In the genomic region with DNA sequence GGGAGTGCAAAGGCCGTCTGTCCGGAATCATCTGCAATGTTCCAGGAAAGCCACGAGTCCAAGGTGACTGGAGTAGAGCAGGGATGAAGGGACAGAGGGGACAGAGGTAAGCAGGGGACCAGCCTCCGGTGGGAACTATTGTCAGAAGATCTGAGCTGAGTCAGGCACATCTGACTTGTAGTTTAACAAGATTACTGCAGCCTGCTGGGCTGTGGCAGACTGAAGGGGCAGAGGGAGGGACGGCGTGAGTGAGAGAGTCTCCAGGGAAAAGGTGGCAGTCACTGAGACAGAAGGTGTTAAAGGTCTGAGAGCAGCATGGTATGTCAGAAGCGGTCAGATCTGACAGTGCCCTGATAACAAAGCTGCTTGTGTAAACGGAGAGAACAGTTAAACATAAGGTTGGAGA, we compare ENCODE assay signal across 8 mouse cellular contexts. TPM values are rescaled to one million over a fixed set of nuclear protein-coding genes. Genes with fewer than 3 reads are reported as not detected.
DNase-seq lines count a peak whose midpoint lies in the region; ATAC-seq lines count a peak whose summit lies in the region.

No protein-coding gene starts in this region.

- H3K36me3 ChIP-seq in lung, embryonic 15.5 days, result no peaks in the 10 kb centered on the region
- H3K36me3 ChIP-seq in limb, embryonic 10.5 days, result peaks cover 15% of the 10 kb centered on the region
- H3K36me3 ChIP-seq in neural tube, embryonic 14.5 days (ENCODE audit: control insufficient read depth, insufficient read depth, low read length), result no peaks in the 10 kb centered on the region

- H3K4me3 ChIP-seq in lung, embryonic 15.5 days, result no peak overlapping the region
- no peak overlapping the region for H3K4me3 ChIP-seq in limb, embryonic 10.5 days
- no peak overlapping the region for H3K4me3 ChIP-seq in neural tube, embryonic 14.5 days (ENCODE audit: low read depth, low read length)

- H3K4me1 ChIP-seq in lung, embryonic 15.5 days, result peaks cover 14% of the 10 kb centered on the region
- H3K4me1 ChIP-seq in limb, embryonic 10.5 days, result peaks cover 74% of the 10 kb centered on the region
- H3K4me1 ChIP-seq in neural tube, embryonic 14.5 days (ENCODE audit: control insufficient read depth, insufficient read depth, low read length), result peaks cover 31% of the 10 kb centered on the region

- H3K9ac ChIP-seq in lung, embryonic 15.5 days, result no peak overlapping the region
- H3K9ac ChIP-seq in neural tube, embryonic 14.5 days (replicated peaks; ENCODE audit: low read depth, low read length), result no peak overlapping the region

- no peak for ATAC-seq in lung, embryonic 15.5 days (ENCODE audit: borderline replicate concordance, extremely low read depth, low FRiP score, low TSS enrichment)
- 0 out of 2 replicates have a peak, but pooled peaks have one; percentile 5 for ATAC-seq in neural tube, embryonic 14.5 days (ENCODE audit: low read depth)
- no peak for ATAC-seq in megakaryocyte, adult 5-6 weeks (ENCODE audit: poor library complexity, severe bottlenecking)
- no peak for ATAC-seq in erythroblast, adult 5-6 weeks (replicated peaks; ENCODE audit: low FRiP score, poor library complexity, severe bottlenecking)

- peak; percentile 34 to 45 for DNase-seq in cerebellum, postnatal 25 days
- DNase-seq in cerebellum, adult 11 months, result no peak
- DNase-seq in lung, adult 18-20 months, result no peak
- DNase-seq in limb, embryonic 10.5 days (ENCODE audit: low spot score), result no peak

- H3K4me2 ChIP-seq in lung, embryonic 15.5 days, result peak overlapping the region; percentile 17; the same call in 1 of the 2 replicates
- H3K4me2 ChIP-seq in neural tube, embryonic 14.5 days (ENCODE audit: low read depth, low read length), result no peak overlapping the region; the same call in 1 of the 2 replicates

- peak overlapping the region; percentile 37; the same call in 1 of the 2 replicates for H3K27ac ChIP-seq in lung, embryonic 15.5 days
- peak overlapping the region; percentile 66 for H3K27ac ChIP-seq in limb, embryonic 10.5 days
- no peak overlapping the region for H3K27ac ChIP-seq in neural tube, embryonic 14.5 days (ENCODE audit: low read depth, low read length)

- H3K9me3 ChIP-seq in lung, embryonic 15.5 days, result no peaks in the 10 kb centered on the region
- H3K9me3 ChIP-seq in limb, embryonic 10.5 days (replicated peaks), result no peaks in the 10 kb centered on the region
- no peaks in the 10 kb centered on the region for H3K9me3 ChIP-seq in neural tube, embryonic 14.5 days (ENCODE audit: control insufficient read depth, low read length)

- 23% methylated on average over 8 of the region's 8 CpGs for WGBS in lung, embryonic 15.5 days
- WGBS in limb, embryonic 10.5 days, result 8% methylated on average over 8 of the region's 8 CpGs
- WGBS in neural tube, embryonic 14.5 days, result 17% methylated on average over 8 of the region's 8 CpGs

- H3K27me3 ChIP-seq in lung, embryonic 15.5 days, result no peaks in the 10 kb centered on the region
- no peaks in the 10 kb centered on the region for H3K27me3 ChIP-seq in limb, embryonic 10.5 days (ENCODE audit: low read depth, poor library complexity, severe bottlenecking)
- H3K27me3 ChIP-seq in neural tube, embryonic 14.5 days (ENCODE audit: control insufficient read depth, insufficient read depth, low read length), result no peaks in the 10 kb centered on the region

RNA-seq across cellular contexts. Expression of a gene that starts 16.5 kb away (rescaled TPM):
- polyA plus RNA-seq in lung, embryonic 15.5 days (2015; fragmentation: Nextera tagmentation; extraction: Ambion mirVana), result 36.1 and 38.5 TPM in 2 replicates
- polyA plus RNA-seq in limb, embryonic 10.5 days (2016; fragmentation: Nextera tagmentation; extraction: Ambion mirVana), result 37.0 and 39.6 TPM in 2 replicates
- 73.5 and 92.4 TPM in 2 replicates for polyA plus RNA-seq in neural tube, embryonic 14.5 days (2014; fragmentation: Nextera tagmentation; extraction: Ambion mirVana)
- 14.3 and 17.1 TPM in 2 replicates for total RNA-seq in megakaryocyte, adult 5-6 weeks (2015)
- 14.1 and 21.6 TPM in 2 replicates for total RNA-seq in megakaryocyte, adult 5-6 weeks (2017)
- 1.5 and 1.9 TPM in 2 replicates for total RNA-seq in erythroblast, adult 5-6 weeks (2015; ENCODE audit: low replicate concordance)
- total RNA-seq in erythroblast, adult 5-6 weeks (2017; ENCODE audit: low replicate concordance), result 1.9 and 2.6 TPM in 2 replicates

Comparison
In these comparisons a context has a peak if more than half of its experiments do, and no peak if none do; other contexts are left out.
1. DNase-seq: peak in cerebellum, postnatal 25 days (2 of 2); none in cerebellum, adult 11 months (single experiment), lung, adult 18-20 months (0 of 2) and limb, embryonic 10.5 days (single experiment).